ENCODE assay signal across 25 mouse cellular contexts in the genomic region with DNA sequence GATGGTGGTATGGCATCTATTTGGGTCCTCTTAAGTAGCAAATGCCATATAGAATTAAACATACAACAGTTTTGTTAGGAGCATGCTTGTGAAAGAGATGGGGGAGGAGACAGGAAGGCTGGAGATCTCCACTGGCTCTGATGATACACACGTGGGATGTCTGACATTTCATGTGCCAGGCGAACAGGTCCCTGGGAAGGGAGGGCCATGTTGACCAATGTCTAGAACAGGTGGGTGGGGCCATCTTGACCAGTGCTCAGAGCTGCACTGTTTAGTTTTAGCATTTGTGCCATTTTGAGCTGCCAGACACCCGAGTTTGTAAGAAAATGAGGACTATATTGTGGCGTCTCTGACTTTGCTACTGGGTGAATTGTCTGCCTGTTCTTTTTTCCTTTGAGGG. TPM values are rescaled to one million over a fixed set of nuclear protein-coding genes. Genes with fewer than 3 reads are reported as not detected.
"Had no signal": no experiment of that assay in that cellular context is flagged by ENCODE, and none has a peak within 500 bp of the region (broad histone marks: within the 10 kb centered on the region; RNA-seq: fewer than 3 reads in every experiment).

No protein-coding gene starts in this region.

- H3K4me2 ChIP-seq: embryonic facial prominence, embryonic 12.5 days; embryonic facial prominence, embryonic 13.5 days; embryonic facial prominence, embryonic 15.5 days; forebrain, embryonic 12.5 days; forebrain, embryonic 13.5 days; forebrain, embryonic 15.5 days had no signal

- H3K9me3 ChIP-seq: embryonic facial prominence, embryonic 10.5 days; embryonic facial prominence, embryonic 12.5 days; embryonic facial prominence, embryonic 13.5 days; embryonic facial prominence, embryonic 15.5 days; forebrain, embryonic 10.5 days; forebrain, embryonic 12.5 days; forebrain, embryonic 13.5 days; forebrain, embryonic 15.5 days had no signal

- H3K9ac ChIP-seq: embryonic facial prominence, embryonic 12.5 days; embryonic facial prominence, embryonic 13.5 days; embryonic facial prominence, embryonic 15.5 days; forebrain, embryonic 12.5 days; forebrain, embryonic 13.5 days; forebrain, embryonic 15.5 days; forebrain, postnatal 0 days had no signal

- DNase-seq: cerebellum, adult 8-10 months; cerebellum, adult 9-10 months; cerebellum, adult 9-11 months; cerebellum, postnatal 36 days; embryo, embryonic 11 days; forebrain, postnatal 0 days; gastrocnemius, adult 2 months; gastrocnemius, postnatal 10 days; gastrocnemius, postnatal 14 days; gastrocnemius, postnatal 25 days; gastrocnemius, postnatal 36 days; heart, adult 11 months; heart, adult 18-20 months had no signal

- H3K4me1 ChIP-seq: embryonic facial prominence, embryonic 12.5 days; embryonic facial prominence, embryonic 13.5 days; forebrain, embryonic 12.5 days had no signal

- H3K27ac ChIP-seq: embryonic facial prominence, embryonic 10.5 days; embryonic facial prominence, embryonic 12.5 days; embryonic facial prominence, embryonic 13.5 days; embryonic facial prominence, embryonic 15.5 days; forebrain, embryonic 10.5 days; forebrain, embryonic 12.5 days; forebrain, embryonic 13.5 days; forebrain, embryonic 15.5 days; gastrocnemius, adult 2 months had no signal

- H3K4me3 ChIP-seq: embryonic facial prominence, embryonic 10.5 days; embryonic facial prominence, embryonic 12.5 days; embryonic facial prominence, embryonic 13.5 days; embryonic facial prominence, embryonic 15.5 days; erythroblast, embryonic 14.5 days; forebrain, embryonic 10.5 days; forebrain, embryonic 12.5 days; forebrain, embryonic 13.5 days; forebrain, embryonic 15.5 days; gastrocnemius, adult 2 months had no signal

- ATAC-seq: forebrain, embryonic 13.5 days; forebrain, embryonic 14.5 days; forebrain, embryonic 15.5 days; forebrain, embryonic 16.5 days; forebrain, postnatal 0 days had no signal

- H3K27me3 ChIP-seq: embryonic facial prominence, embryonic 12.5 days; embryonic facial prominence, embryonic 13.5 days; embryonic facial prominence, embryonic 15.5 days; forebrain, embryonic 12.5 days; forebrain, embryonic 13.5 days; forebrain, embryonic 15.5 days had no signal

RNA-seq across cellular contexts. Expression of a gene that starts 10.7 kb away (rescaled TPM):
- total RNA-seq: common myeloid progenitor, adult 5-6 weeks; gastrocnemius, postnatal 10 days; gastrocnemius, postnatal 14 days had no signal
- polyA plus RNA-seq: erythroblast, embryonic 14.5 days had no signal
